Mouse (Mus musculus) kidney, postnatal 0 days (tissue): ENCODE measurements around the gene Lrrc30. TPM values are rescaled to one million over a fixed set of nuclear protein-coding genes. Genes with fewer than 3 reads are reported as not detected.

Experiments used
- ATAC-seq: fragments of 200-750 bp; cut with Nextera tagmentation; replicated peaks from 2 replicates; pipeline ENCODE4 v1.8.0; 2017; ENCODE audit warnings: low read depth, moderate number of reproducible peaks, moderate TSS enrichment, moderate library complexity; ENCODE audit not compliant: low FRiP score
- DNase-seq: peaks from one replicate; pipeline ENCODE4 v3.0.0-alpha.2; 2016; ENCODE audit warnings: low spot score
- H3K27ac ChIP-seq: fragments of 300-500 bp; sonication (generic); 2 replicates; pipeline ENCODE4 v1.5.1; 2014; ENCODE audit warnings: mild to moderate bottlenecking
- H3K27me3 ChIP-seq: fragments of 300-500 bp; sonication (generic); 2 replicates; pipeline ENCODE4 v1.6.1; 2014; ENCODE audit warnings: low read length, mixed read lengths; ENCODE audit not compliant: insufficient read depth
- H3K36me3 ChIP-seq: fragments of 300-500 bp; sonication (generic); 2 replicates; pipeline ENCODE4 v1.6.1; 2014; ENCODE audit warnings: low read length, mixed read lengths; ENCODE audit not compliant: insufficient read depth
- H3K4me1 ChIP-seq: fragments of 300-500 bp; sonication (generic); replicated peaks from 2 replicates; pipeline ENCODE4 v1.6.1; 2014; ENCODE audit warnings: antibody characterized with exemption, low read length, mixed read lengths; ENCODE audit not compliant: insufficient read depth
- H3K4me2 ChIP-seq: fragments of 300-500 bp; sonication (generic); 2 replicates; pipeline ENCODE4 v1.6.1; 2014; ENCODE audit warnings: mild to moderate bottlenecking, low read length, moderate library complexity, mixed read lengths
- H3K4me3 ChIP-seq: fragments of 300-500 bp; sonication (generic); replicated peaks from 2 replicates; pipeline ENCODE4 v1.5.1; 2014; ENCODE audit warnings: low read depth, low read length
- H3K9ac ChIP-seq: fragments of 300-500 bp; sonication (generic); 2 replicates; pipeline ENCODE4 v1.6.1; 2014; ENCODE audit warnings: low read depth, low read length
- H3K9me3 ChIP-seq: fragments of 300-500 bp; sonication (generic); replicated peaks from 2 replicates; pipeline ENCODE4 v1.6.1; 2016; ENCODE audit warnings: low read length, inconsistent platforms, mixed read lengths
- CTCF ChIP-seq: IDR thresholded peaks from 2 replicates; pipeline ENCODE4 v1.5.1; 2016; ENCODE audit warnings: antibody characterized with exemption, low read depth, mild to moderate bottlenecking, moderate library complexity
- WGBS: fragments of 180-500 bp; shearing (Covaris S2); extraction: QIAGEN DNeasy Blood & Tissue Kit; methylation state at CpG from one replicate; pipeline ENCODE4 v1.1.7; 2014; 5-methylcytosine and 5-hydroxymethylcytosine counted together
- polyA plus RNA-seq: library from polyadenylated mRNA; unstranded; fragments of >200 nt; fragmentation: Nextera tagmentation; extraction: Ambion mirVana; gene quantifications from 2 replicates; pipeline ENCODE4 v1.2.1, GENCODE M21; 2015

Gene Lrrc30
- polyA plus RNA-seq, 1 experiment from 2014 or later: not detected

- DNase-seq (no peak), ATAC-seq (no peak)
- WGBS: 71% methylated on average over 5 of the region's 5 CpGs
- H3K27me3 ChIP-seq: no peaks in the 10 kb centered on the region
- H3K36me3 ChIP-seq: no peaks in the 10 kb centered on the region
- H3K4me3 ChIP-seq: no peak overlapping the region
- H3K9ac ChIP-seq: no peak overlapping the region
- no peak overlapping the region for H3K27ac ChIP-seq
- H3K9me3 ChIP-seq: no peaks in the 10 kb centered on the region
- H3K4me2 ChIP-seq: no peak overlapping the region
- H3K4me1 ChIP-seq: 0 out of 2 replicates have a peak, but pooled peaks cover 7% of the 10 kb centered on the region
- no peak for TF ChIP-seq CTCF
Measured at GRCm38 (mm10) chr17:67625431-67625830, 7.1 kb downstream of the Lrrc30 start.

DNA sequence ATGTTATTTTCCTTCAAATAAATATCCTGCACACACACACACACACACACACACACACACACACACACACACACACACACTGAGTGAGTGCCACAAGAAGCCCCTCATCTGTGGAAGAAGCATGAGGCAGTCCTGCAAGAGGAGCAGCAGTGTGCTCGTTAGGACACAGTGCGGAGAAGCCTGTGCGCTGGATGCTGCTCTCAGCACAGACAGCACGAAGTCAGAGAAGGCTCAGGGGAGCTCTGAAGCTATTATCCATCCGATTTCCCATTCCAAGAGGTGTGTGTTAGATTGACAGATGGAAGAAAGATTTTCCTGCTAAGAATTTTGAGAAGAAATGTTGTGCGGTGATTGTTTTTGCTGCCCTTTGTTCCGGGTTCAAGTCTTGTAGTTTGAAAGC is 13.5 kb downstream of the Lrrc30 start:
- Histone ChIP-seq H3K4me1 (no peaks in the 10 kb centered on the region), H3K9ac (no peak overlapping the region), H3K36me3 (no peaks in the 10 kb centered on the region), H3K27me3 (no peaks in the 10 kb centered on the region), H3K27ac (no peak overlapping the region), H3K9me3 (no peaks in the 10 kb centered on the region), H3K4me2 (no peak overlapping the region), H3K4me3 (no peak overlapping the region)
- DNase-seq: no peak
- 76% methylated on average over 7 of the region's 7 CpGs for WGBS
- ATAC-seq: no peak
- no peak for TF ChIP-seq CTCF

- H3K9me3 ChIP-seq: no peaks in the 10 kb centered on the region
- DNase-seq (no peak), ATAC-seq (no peak)
- 81% methylated on average over 5 of the region's 5 CpGs for WGBS
- no peak overlapping the region for H3K4me3 ChIP-seq
- no peak overlapping the region for H3K4me2 ChIP-seq
- H3K27me3 ChIP-seq: no peaks in the 10 kb centered on the region
- no peaks in the 10 kb centered on the region for H3K36me3 ChIP-seq
- no peak overlapping the region for H3K9ac ChIP-seq
- TF ChIP-seq CTCF: no peak
- H3K4me1 ChIP-seq: no peaks in the 10 kb centered on the region
- H3K27ac ChIP-seq: no peak overlapping the region
Measured at GRCm38 (mm10) chr17:67614381-67614780, 18.1 kb downstream of the Lrrc30 start.

- 70% methylated on average over 1 of the region's 1 CpGs for WGBS
- no peak overlapping the region for H3K9ac ChIP-seq
- no peaks in the 10 kb centered on the region for H3K27me3 ChIP-seq
- no peak for DNase-seq
- no peaks in the 10 kb centered on the region for H3K9me3 ChIP-seq
- H3K4me1 ChIP-seq: no peaks in the 10 kb centered on the region
- TF ChIP-seq CTCF: no peak
- H3K4me2 ChIP-seq: no peak overlapping the region
- H3K36me3 ChIP-seq: no peaks in the 10 kb centered on the region
- H3K4me3 ChIP-seq: no peak overlapping the region
- no peak for ATAC-seq
- no peak overlapping the region for H3K27ac ChIP-seq
Measured at GRCm38 (mm10) chr17:67612576-67612975, 19.9 kb downstream of the Lrrc30 start.

GRCm38 (mm10) chr17:67612151-67612550 is 20.4 kb downstream of the Lrrc30 start:
- no peak for DNase-seq
- Histone ChIP-seq H3K9ac (no peak overlapping the region), H3K4me2 (no peak overlapping the region), H3K4me1 (no peaks in the 10 kb centered on the region), H3K27ac (no peak overlapping the region), H3K9me3 (no peaks in the 10 kb centered on the region), H3K4me3 (no peak overlapping the region), H3K36me3 (no peaks in the 10 kb centered on the region), H3K27me3 (no peaks in the 10 kb centered on the region)
- no peak for TF ChIP-seq CTCF
- WGBS: 90% methylated on average over 3 of the region's 3 CpGs
- ATAC-seq: no peak

- WGBS: 54% methylated on average over 4 of the region's 4 CpGs
- no peak for DNase-seq
- no peaks in the 10 kb centered on the region for H3K9me3 ChIP-seq
- no peak overlapping the region for H3K4me3 ChIP-seq
- no peaks in the 10 kb centered on the region for H3K27me3 ChIP-seq
- no peak overlapping the region for H3K9ac ChIP-seq
- no peak for TF ChIP-seq CTCF
- no peaks in the 10 kb centered on the region for H3K36me3 ChIP-seq
- no peak overlapping the region for H3K4me2 ChIP-seq
- H3K27ac ChIP-seq: no peak overlapping the region
- no peaks in the 10 kb centered on the region for H3K4me1 ChIP-seq
- no peak for ATAC-seq
Measured at GRCm38 (mm10) chr17:67604446-67604845, 28.1 kb downstream of the Lrrc30 start.

- Histone ChIP-seq H3K4me2 (no peak overlapping the region), H3K9me3 (no peaks in the 10 kb centered on the region), H3K4me3 (no peak overlapping the region), H3K27ac (no peak overlapping the region), H3K36me3 (no peaks in the 10 kb centered on the region), H3K9ac (no peak overlapping the region), H3K4me1 (no peaks in the 10 kb centered on the region), H3K27me3 (no peaks in the 10 kb centered on the region)
- no peak for ATAC-seq
- no peak for TF ChIP-seq CTCF
- no peak for DNase-seq
- 70% methylated on average over 4 of the region's 4 CpGs for WGBS
Measured at GRCm38 (mm10) chr17:67602556-67602955, 30.0 kb downstream of the Lrrc30 start.
